Mouse (Mus musculus): Measurements from ENCODE around the gene Wdfy2. TPM values are rescaled to one million over a fixed set of nuclear protein-coding genes. Genes with fewer than 3 reads are reported as not detected.

The Wdfy2 gene
- polyA plus RNA-seq, 1 experiment = 4.8 TPM

GRCm38 (mm10) chr14:62855863-62856262 is 18.4 kb downstream of the Wdfy2 start:
- Histone ChIP-seq H3ac (ENCODE audit: control insufficient read depth, insufficient read length, low read depth) (no peak overlapping the region), H3K27me3 (ENCODE audit: control insufficient read depth, insufficient read depth, insufficient read length) (no peaks in the 10 kb centered on the region), H3K79me3 (ENCODE audit: low read depth) (peaks cover 13% of the 10 kb centered on the region), H3K79me2 (ENCODE audit: control insufficient read depth, insufficient read depth) (peaks cover 50% of the 10 kb centered on the region), H3K4me3 (ENCODE audit: insufficient read depth, poor library complexity, severe bottlenecking) (no peak overlapping the region), H3K36me3 (ENCODE audit: control insufficient read depth, insufficient read depth) (no peaks in the 10 kb centered on the region)
- TF ChIP-seq MAX (IDR thresholded peaks at IDR 0.05) (no peak), CEBPB (IDR thresholded peaks at IDR 0.05; ENCODE audit: low read depth) (no peak), MYOG (IDR thresholded peaks at IDR 0.05; ENCODE audit: control insufficient read depth, extremely low read depth, insufficient read length) (no peak), CTCF (IDR thresholded peaks at IDR 0.05; ENCODE audit: control insufficient read depth, insufficient read depth, insufficient read length) (no peak), USF1 (IDR thresholded peaks at IDR 0.05; ENCODE audit: low read depth) (no peak), FOSL1 (IDR thresholded peaks at IDR 0.05; ENCODE audit: insufficient read depth, low read length, poor library complexity, severe bottlenecking) (no peak), MYOD1 (IDR thresholded peaks at IDR 0.05; ENCODE audit: control insufficient read depth, insufficient read length, low read depth) (no peak)

DNA sequence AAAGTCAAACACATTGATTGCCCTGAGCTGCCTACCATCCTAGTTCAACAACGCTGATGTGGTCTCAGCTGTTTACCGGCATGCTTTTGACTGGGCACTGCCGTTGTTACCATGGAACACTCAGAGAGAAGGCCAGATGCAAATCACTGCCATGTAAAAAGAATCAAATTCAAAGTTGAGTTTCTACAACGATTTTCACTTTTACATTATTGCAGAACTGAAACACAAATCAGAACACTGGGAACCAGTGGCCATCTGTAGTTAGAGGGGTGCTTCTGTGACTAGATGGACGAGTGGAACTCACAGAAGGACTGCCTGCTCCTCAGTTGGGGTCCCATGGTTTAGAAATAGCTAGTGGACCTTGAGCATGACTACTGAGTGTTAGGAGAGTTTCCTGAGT is 19.0 kb downstream of the Wdfy2 start:
- Histone ChIP-seq H3ac (ENCODE audit: control insufficient read depth, insufficient read length, low read depth) (no peak overlapping the region), H3K79me2 (ENCODE audit: control insufficient read depth, insufficient read depth) (peaks cover 51% of the 10 kb centered on the region), H3K79me3 (ENCODE audit: low read depth) (peaks cover 11% of the 10 kb centered on the region), H3K27me3 (ENCODE audit: control insufficient read depth, insufficient read depth, insufficient read length) (no peaks in the 10 kb centered on the region), H3K36me3 (ENCODE audit: control insufficient read depth, insufficient read depth) (no peaks in the 10 kb centered on the region), H3K4me3 (ENCODE audit: insufficient read depth, poor library complexity, severe bottlenecking) (no peak overlapping the region)
- TF ChIP-seq CTCF (IDR thresholded peaks at IDR 0.05; ENCODE audit: control insufficient read depth, insufficient read depth, insufficient read length) (no peak), MAX (IDR thresholded peaks at IDR 0.05) (no peak), MYOG (IDR thresholded peaks at IDR 0.05; ENCODE audit: control insufficient read depth, extremely low read depth, insufficient read length) (no peak), FOSL1 (IDR thresholded peaks at IDR 0.05; ENCODE audit: insufficient read depth, low read length, poor library complexity, severe bottlenecking) (no peak), MYOD1 (IDR thresholded peaks at IDR 0.05; ENCODE audit: control insufficient read depth, insufficient read length, low read depth) (no peak), USF1 (IDR thresholded peaks at IDR 0.05; ENCODE audit: low read depth) (no peak), CEBPB (IDR thresholded peaks at IDR 0.05; ENCODE audit: low read depth) (no peak)

- Histone ChIP-seq H3K36me3 (ENCODE audit: control insufficient read depth, insufficient read depth) (no peaks in the 10 kb centered on the region), H3K79me3 (ENCODE audit: low read depth) (peaks cover 14% of the 10 kb centered on the region), H3K4me3 (ENCODE audit: insufficient read depth, poor library complexity, severe bottlenecking) (no peak overlapping the region), H3ac (ENCODE audit: control insufficient read depth, insufficient read length, low read depth) (no peak overlapping the region), H3K79me2 (ENCODE audit: control insufficient read depth, insufficient read depth) (peaks cover 55% of the 10 kb centered on the region), H3K27me3 (ENCODE audit: control insufficient read depth, insufficient read depth, insufficient read length) (no peaks in the 10 kb centered on the region)
- TF ChIP-seq FOSL1 (IDR thresholded peaks at IDR 0.05; ENCODE audit: insufficient read depth, low read length, poor library complexity, severe bottlenecking) (no peak), CEBPB (IDR thresholded peaks at IDR 0.05; ENCODE audit: low read depth) (no peak), MAX (IDR thresholded peaks at IDR 0.05) (no peak)
Observed at GRCm38 (mm10) chr14:62857879-62858278, 20.4 kb downstream of the Wdfy2 start.

DNA sequence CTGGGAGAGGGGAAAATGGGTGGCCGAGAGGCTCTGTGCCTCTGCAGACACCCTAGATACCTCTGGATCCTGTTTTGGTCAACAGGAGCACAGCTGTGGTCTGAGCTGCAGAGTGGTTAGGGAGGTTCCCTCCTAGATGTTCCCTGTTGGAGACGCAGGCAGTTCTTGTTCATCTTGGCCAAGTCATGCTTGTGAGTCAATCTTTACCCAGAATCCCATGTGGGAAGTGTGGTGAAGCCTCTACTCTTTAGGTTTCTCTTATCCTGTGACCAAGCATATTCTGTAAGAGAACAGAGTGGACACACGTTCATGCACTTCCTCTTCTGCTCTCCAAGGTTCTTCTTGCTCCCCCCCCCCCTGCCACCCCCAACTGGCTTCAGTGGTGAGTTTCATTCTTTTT is 20.8 kb downstream of the Wdfy2 start:
- Histone ChIP-seq H3K27me3 (ENCODE audit: control insufficient read depth, insufficient read depth, insufficient read length) (no peaks in the 10 kb centered on the region), H3K4me3 (ENCODE audit: insufficient read depth, poor library complexity, severe bottlenecking) (no peak overlapping the region), H3K79me3 (ENCODE audit: low read depth) (peaks cover 14% of the 10 kb centered on the region), H3K79me2 (ENCODE audit: control insufficient read depth, insufficient read depth) (peaks cover 57% of the 10 kb centered on the region), H3K36me3 (ENCODE audit: control insufficient read depth, insufficient read depth) (no peaks in the 10 kb centered on the region), H3ac (ENCODE audit: control insufficient read depth, insufficient read length, low read depth) (no peak overlapping the region)
- no peak for TF ChIP-seq MYOD1 (IDR thresholded peaks at IDR 0.05; ENCODE audit: control insufficient read depth, insufficient read length, low read depth)
- no peak for TF ChIP-seq USF1 (IDR thresholded peaks at IDR 0.05; ENCODE audit: low read depth)
- no peak for TF ChIP-seq CTCF (IDR thresholded peaks at IDR 0.05; ENCODE audit: control insufficient read depth, insufficient read depth, insufficient read length)
- no peak for TF ChIP-seq FOSL1 (IDR thresholded peaks at IDR 0.05; ENCODE audit: insufficient read depth, low read length, poor library complexity, severe bottlenecking)
- TF ChIP-seq MAX (IDR thresholded peaks at IDR 0.05) = no peak
- TF ChIP-seq MYOG (IDR thresholded peaks at IDR 0.05; ENCODE audit: control insufficient read depth, extremely low read depth, insufficient read length) = no peak
- no peak for TF ChIP-seq CEBPB (IDR thresholded peaks at IDR 0.05; ENCODE audit: low read depth)

DNA sequence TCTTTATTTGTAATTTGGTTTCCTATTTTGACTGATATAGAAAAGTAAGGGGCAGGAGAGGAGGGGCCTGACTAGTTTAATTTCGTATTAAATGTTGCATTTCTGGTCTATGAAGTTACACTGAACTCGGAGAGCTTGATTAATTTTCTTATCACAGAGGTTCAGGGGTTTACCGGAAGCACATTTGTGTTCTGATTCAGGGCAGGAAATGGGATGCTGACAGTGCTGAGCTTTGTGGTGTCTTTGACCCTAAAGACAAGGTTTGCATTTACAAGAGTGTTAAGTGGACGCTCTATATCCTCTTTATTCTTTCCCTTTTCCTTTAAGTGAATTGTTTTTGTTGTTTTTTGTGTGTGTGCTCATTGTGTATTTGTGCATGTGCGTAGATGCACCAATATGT is 25.1 kb downstream of the Wdfy2 start:
- H3K79me2 ChIP-seq (ENCODE audit: control insufficient read depth, insufficient read depth) = peaks cover 52% of the 10 kb centered on the region
- no peak overlapping the region for H3ac ChIP-seq (ENCODE audit: control insufficient read depth, insufficient read length, low read depth)
- H3K27me3 ChIP-seq (ENCODE audit: control insufficient read depth, insufficient read depth, insufficient read length) = no peaks in the 10 kb centered on the region
- peaks cover 9% of the 10 kb centered on the region for H3K79me3 ChIP-seq (ENCODE audit: low read depth)
- no peaks in the 10 kb centered on the region for H3K36me3 ChIP-seq (ENCODE audit: control insufficient read depth, insufficient read depth)
- TF ChIP-seq CEBPB (IDR thresholded peaks at IDR 0.05; ENCODE audit: low read depth) (no peak), MAX (IDR thresholded peaks at IDR 0.05) (no peak), CTCF (IDR thresholded peaks at IDR 0.05; ENCODE audit: control insufficient read depth, insufficient read depth, insufficient read length) (no peak), FOSL1 (IDR thresholded peaks at IDR 0.05; ENCODE audit: insufficient read depth, low read length, poor library complexity, severe bottlenecking) (no peak), MYOD1 (IDR thresholded peaks at IDR 0.05; ENCODE audit: control insufficient read depth, insufficient read length, low read depth) (no peak), USF1 (IDR thresholded peaks at IDR 0.05; ENCODE audit: low read depth) (no peak), MYOG (IDR thresholded peaks at IDR 0.05; ENCODE audit: control insufficient read depth, extremely low read depth, insufficient read length) (no peak)
- H3K4me3 ChIP-seq (ENCODE audit: insufficient read depth, poor library complexity, severe bottlenecking) = no peak overlapping the region

DNA sequence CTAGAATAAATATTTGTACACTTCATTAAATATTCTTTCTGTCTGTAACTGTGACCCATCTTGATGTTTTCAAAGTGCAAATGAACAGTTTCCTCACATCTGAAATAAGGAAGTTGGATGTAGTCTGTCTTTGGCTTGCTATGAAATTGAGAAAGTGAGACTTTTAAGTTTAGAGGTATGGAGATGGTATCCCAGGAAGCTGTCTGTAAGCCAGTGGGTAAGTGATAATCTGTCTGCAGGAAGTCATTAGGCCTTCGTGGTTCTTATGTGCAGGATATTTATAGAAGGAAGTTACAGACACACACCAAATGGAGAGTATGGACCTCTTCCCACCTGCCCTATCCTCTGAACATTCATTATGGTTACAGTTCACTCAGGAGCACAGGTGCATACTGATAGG is 26.8 kb downstream of the Wdfy2 start:
- Histone ChIP-seq H3K36me3 (ENCODE audit: control insufficient read depth, insufficient read depth) (no peaks in the 10 kb centered on the region), H3K79me3 (ENCODE audit: low read depth) (peaks cover 8% of the 10 kb centered on the region), H3K27me3 (ENCODE audit: control insufficient read depth, insufficient read depth, insufficient read length) (no peaks in the 10 kb centered on the region), H3K4me3 (ENCODE audit: insufficient read depth, poor library complexity, severe bottlenecking) (no peak overlapping the region), H3K79me2 (ENCODE audit: control insufficient read depth, insufficient read depth) (peaks cover 56% of the 10 kb centered on the region), H3ac (ENCODE audit: control insufficient read depth, insufficient read length, low read depth) (no peak overlapping the region)
- TF ChIP-seq CTCF (IDR thresholded peaks at IDR 0.05; ENCODE audit: control insufficient read depth, insufficient read depth, insufficient read length) = no peak
- no peak for TF ChIP-seq USF1 (IDR thresholded peaks at IDR 0.05; ENCODE audit: low read depth)
- TF ChIP-seq CEBPB (IDR thresholded peaks at IDR 0.05; ENCODE audit: low read depth) = no peak
- TF ChIP-seq FOSL1 (IDR thresholded peaks at IDR 0.05; ENCODE audit: insufficient read depth, low read length, poor library complexity, severe bottlenecking) = no peak
- no peak for TF ChIP-seq MYOG (IDR thresholded peaks at IDR 0.05; ENCODE audit: control insufficient read depth, extremely low read depth, insufficient read length)
- no peak for TF ChIP-seq MYOD1 (IDR thresholded peaks at IDR 0.05; ENCODE audit: control insufficient read depth, insufficient read length, low read depth)
